Comparison of ENCODE assay signal across 27 mouse cellular contexts in genomic region chr6:124399738-124400137, GRCm38 (mm10). TPM values are rescaled to one million over a fixed set of nuclear protein-coding genes. Genes with fewer than 3 reads are reported as not detected.
DNase-seq lines count a peak whose midpoint lies in the region; ATAC-seq lines count a peak whose summit lies in the region.
"Had no signal": no experiment of that assay in that cellular context is flagged by ENCODE, and none has a peak within 500 bp of the region (broad histone marks: within the 10 kb centered on the region; RNA-seq: fewer than 3 reads in every experiment).

No protein-coding gene starts in this region.

- H3K9me3 ChIP-seq in liver, embryonic 11.5 days (ENCODE audit: control insufficient read depth, low read length): no peaks in the 10 kb centered on the region
- no peaks in the 10 kb centered on the region for H3K9me3 ChIP-seq in liver, embryonic 12.5 days (replicated peaks)
- no peaks in the 10 kb centered on the region for H3K9me3 ChIP-seq in stomach, embryonic 16.5 days (replicated peaks; ENCODE audit: control insufficient read depth, low read length)
- no peaks in the 10 kb centered on the region for H3K9me3 ChIP-seq in hindbrain, embryonic 12.5 days (replicated peaks)
- H3K9me3 ChIP-seq: embryonic facial prominence, embryonic 10.5 days; embryonic facial prominence, embryonic 13.5 days; forebrain, embryonic 12.5 days; forebrain, embryonic 15.5 days; heart, embryonic 10.5 days; hindbrain, embryonic 13.5 days had no signal

- whole genome bisulfite sequencing in liver, embryonic 11.5 days: 91% methylated on average over 6 of the region's 6 CpGs
- WGBS in liver, embryonic 12.5 days (ENCODE audit: insufficient replicate concordance): 72% methylated on average over 6 of the region's 6 CpGs
- 88% methylated on average over 6 of the region's 6 CpGs for WGBS in stomach, embryonic 16.5 days
- 94% methylated on average over 6 of the region's 6 CpGs for WGBS in hindbrain, embryonic 12.5 days

- H3K4me3 ChIP-seq in liver, embryonic 11.5 days (ENCODE audit: low read depth, low read length): no peak overlapping the region
- no peak overlapping the region for H3K4me3 ChIP-seq in liver, embryonic 12.5 days
- no peak overlapping the region for H3K4me3 ChIP-seq in stomach, embryonic 16.5 days (replicated peaks; ENCODE audit: low read length)
- no peak overlapping the region for H3K4me3 ChIP-seq in hindbrain, embryonic 12.5 days
- H3K4me3 ChIP-seq: embryonic facial prominence, embryonic 10.5 days; embryonic facial prominence, embryonic 13.5 days; erythroblast, embryonic 14.5 days; forebrain, embryonic 12.5 days; forebrain, embryonic 15.5 days; heart, adult 2 months; heart, embryonic 10.5 days; hindbrain, embryonic 13.5 days had no signal

- no peak overlapping the region for H3K27ac ChIP-seq in liver, embryonic 11.5 days (ENCODE audit: low read depth, low read length)
- H3K27ac ChIP-seq in liver, embryonic 12.5 days: no peak overlapping the region
- H3K27ac ChIP-seq in stomach, embryonic 16.5 days (ENCODE audit: low read length): no peak overlapping the region
- no peak overlapping the region for H3K27ac ChIP-seq in hindbrain, embryonic 12.5 days
- H3K27ac ChIP-seq: embryonic facial prominence, embryonic 10.5 days; embryonic facial prominence, embryonic 13.5 days; forebrain, embryonic 12.5 days; forebrain, embryonic 15.5 days; heart, adult 2 months; heart, embryonic 10.5 days; hindbrain, embryonic 13.5 days had no signal

- 0 out of 2 replicates have a peak, but pooled peaks have one; percentile 18 for ATAC-seq in liver, embryonic 11.5 days (replicated peaks; ENCODE audit: low FRiP score)
- no peak for ATAC-seq in liver, embryonic 12.5 days
- ATAC-seq in stomach, embryonic 16.5 days (ENCODE audit: insufficient read depth, low FRiP score): peak; percentile 52; the same call in 1 of the 2 replicates
- ATAC-seq in hindbrain, embryonic 12.5 days (ENCODE audit: low FRiP score): no peak
- ATAC-seq: forebrain, embryonic 15.5 days; hindbrain, embryonic 16.5 days; inflammation-experienced regulatory T-cells, adult 6 months had no signal

- H3K4me1 ChIP-seq in liver, embryonic 11.5 days (replicated peaks; ENCODE audit: control insufficient read depth, insufficient read depth, low read length): no peaks in the 10 kb centered on the region
- H3K4me1 ChIP-seq in liver, embryonic 12.5 days: no peaks in the 10 kb centered on the region
- no peaks in the 10 kb centered on the region for H3K4me1 ChIP-seq in stomach, embryonic 16.5 days (ENCODE audit: control insufficient read depth, insufficient read depth, low read length)
- no peaks in the 10 kb centered on the region for H3K4me1 ChIP-seq in hindbrain, embryonic 12.5 days
- H3K4me1 ChIP-seq: embryonic facial prominence, embryonic 10.5 days; embryonic facial prominence, embryonic 13.5 days; forebrain, embryonic 12.5 days; forebrain, embryonic 15.5 days; heart, embryonic 10.5 days; hindbrain, embryonic 13.5 days had no signal

- H3K4me2 ChIP-seq in liver, embryonic 11.5 days: no peak overlapping the region
- no peak overlapping the region for H3K4me2 ChIP-seq in liver, embryonic 12.5 days
- H3K4me2 ChIP-seq in stomach, embryonic 16.5 days (ENCODE audit: low read depth, low read length): no peak overlapping the region
- no peak overlapping the region for H3K4me2 ChIP-seq in hindbrain, embryonic 12.5 days (replicated peaks)
- H3K4me2 ChIP-seq: embryonic facial prominence, embryonic 13.5 days; forebrain, embryonic 12.5 days; forebrain, embryonic 15.5 days; hindbrain, embryonic 13.5 days had no signal

- no peak overlapping the region for H3K9ac ChIP-seq in liver, embryonic 11.5 days (ENCODE audit: low read depth, low read length)
- no peak overlapping the region for H3K9ac ChIP-seq in liver, embryonic 12.5 days
- H3K9ac ChIP-seq in stomach, embryonic 16.5 days (ENCODE audit: low read length): no peak overlapping the region
- no peak overlapping the region for H3K9ac ChIP-seq in hindbrain, embryonic 12.5 days
- H3K9ac ChIP-seq: embryonic facial prominence, embryonic 13.5 days; forebrain, embryonic 12.5 days; forebrain, embryonic 15.5 days; hindbrain, embryonic 13.5 days had no signal

- no peaks in the 10 kb centered on the region for H3K27me3 ChIP-seq in liver, embryonic 11.5 days (replicated peaks; ENCODE audit: control insufficient read depth, insufficient read depth, low read length)
- H3K27me3 ChIP-seq in liver, embryonic 12.5 days (replicated peaks): no peaks in the 10 kb centered on the region
- H3K27me3 ChIP-seq in stomach, embryonic 16.5 days (ENCODE audit: control insufficient read depth, insufficient read depth, low read length): no peaks in the 10 kb centered on the region
- H3K27me3 ChIP-seq in hindbrain, embryonic 12.5 days: no peaks in the 10 kb centered on the region
- H3K27me3 ChIP-seq: CH12.LX; embryonic facial prominence, embryonic 13.5 days; forebrain, embryonic 12.5 days; forebrain, embryonic 15.5 days; hindbrain, embryonic 13.5 days had no signal

- H3K36me3 ChIP-seq in liver, embryonic 11.5 days (ENCODE audit: control insufficient read depth, insufficient read depth, low read length): peaks cover 58% of the 10 kb centered on the region
- peaks cover 87% of the 10 kb centered on the region for H3K36me3 ChIP-seq in liver, embryonic 12.5 days
- H3K36me3 ChIP-seq in stomach, embryonic 16.5 days (ENCODE audit: control insufficient read depth, insufficient read depth, low read length): peaks cover 46% of the 10 kb centered on the region
- H3K36me3 ChIP-seq in hindbrain, embryonic 12.5 days: peaks cover 85% of the 10 kb centered on the region

- no peak for DNase-seq in liver, embryonic 11.5 days (ENCODE audit: low spot score)
- DNase-seq in ZHBTc4 (ENCODE audit: low read depth, low spot score): peak; percentile 40
- DNase-seq in urinary bladder, adult 18-20 months (ENCODE audit: low spot score in 2 of 2): no peak
- DNase-seq in kidney, postnatal 4 days: no peak
- DNase-seq: adrenal gland, adult 2 months; adrenal gland, postnatal 14 days; B cell, adult 2 months; cerebellum, adult 11-12 months; cerebellum, adult 8-10 months; cerebellum, postnatal 10 days; cerebellum, postnatal 36 days; embryo, embryonic 11 days; gastrocnemius, postnatal 25 days; heart, adult 2 months had no signal

RNA-seq across cellular contexts. Expression of gene Pex5, which starts 15.1 kb away (rescaled TPM):
- polyA plus RNA-seq in liver, embryonic 11.5 days (2014; fragmentation: Nextera tagmentation; extraction: Ambion mirVana): 39.6 and 41.2 TPM in 2 replicates
- polyA plus RNA-seq in liver, embryonic 12.5 days (2016; fragmentation: Nextera tagmentation; extraction: Ambion mirVana): 26.3 and 26.5 TPM in 2 replicates
- polyA plus RNA-seq in stomach, embryonic 16.5 days (2015; fragmentation: Nextera tagmentation; extraction: Ambion mirVana): 43.1 and 45.6 TPM in 2 replicates
- polyA plus RNA-seq in hindbrain, embryonic 12.5 days (2016; fragmentation: Nextera tagmentation; extraction: Ambion mirVana): 68.0 and 68.3 TPM in 2 replicates

Comparison
In these comparisons a context has a peak if more than half of its experiments do, and no peak if none do; other contexts are left out.
1. ATAC-seq: peak in liver, embryonic 11.5 days (single experiment) and stomach, embryonic 16.5 days (single experiment); none in liver, embryonic 12.5 days (single experiment) and hindbrain, embryonic 12.5 days (single experiment).